Mouse (Mus musculus): ENCODE measurements around the gene Tcte3. TPM values are rescaled to one million over a fixed set of nuclear protein-coding genes. Genes with fewer than 3 reads are reported as not detected.
"Not testable (repeated sequence)": the region's sequence is repeated elsewhere in the genome, so short reads cannot be mapped to it uniquely, and the experiment has no call there.

The Tcte3 gene
- polyA plus RNA-seq, 1 experiment: not detected

DNA sequence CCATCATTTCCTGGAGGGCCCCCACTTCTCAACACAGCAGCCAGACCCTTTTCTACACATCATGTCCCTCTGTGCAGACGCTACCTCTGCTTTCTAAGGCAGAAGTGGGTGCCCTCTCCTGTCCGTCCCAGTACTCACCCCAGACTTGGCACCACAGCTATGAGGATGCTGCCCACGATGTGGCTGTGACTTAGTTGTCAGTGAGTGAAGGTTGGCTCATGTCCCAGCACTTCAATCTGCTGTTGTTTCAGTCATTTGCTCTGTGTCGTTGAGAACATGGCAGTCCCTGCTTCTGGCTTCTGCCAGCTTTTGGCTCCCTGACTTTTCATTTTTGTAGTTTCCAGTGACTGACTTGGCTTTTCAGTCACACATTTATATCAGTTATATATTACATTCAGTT is 14.6 kb upstream of the Tcte3 start:
- no peak for DNase-seq
- no peak overlapping the region for H3K27ac ChIP-seq (ENCODE audit: insufficient read depth, low read length)
- WGBS: 20% methylated on average over 4 of the region's 4 CpGs

DNA sequence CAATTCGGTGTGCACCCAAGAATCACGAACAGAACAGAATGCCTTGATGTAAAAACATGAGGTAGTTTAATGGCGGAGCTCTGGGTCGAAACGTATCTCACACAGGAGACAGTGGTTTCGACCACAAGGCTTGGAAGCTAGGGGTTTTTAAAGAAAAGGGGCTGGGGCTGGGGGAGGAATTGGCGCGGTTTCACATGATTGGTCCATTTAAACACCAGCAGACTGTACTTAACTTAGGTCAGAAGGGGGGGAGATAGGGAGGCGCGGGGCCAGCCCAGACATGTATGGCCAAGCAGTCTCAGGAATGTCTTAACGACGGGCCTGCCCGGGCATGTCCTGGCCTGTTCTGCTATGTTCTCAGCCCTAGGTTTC is 12.5 kb upstream of the Tcte3 start:
- H3K27ac ChIP-seq (ENCODE audit: insufficient read depth, low read length); H3K4me1 ChIP-seq (ENCODE audit: control insufficient read depth, insufficient read depth, low read length); H3K27me3 ChIP-seq (ENCODE audit: control insufficient read depth, insufficient read depth, low read length); H3K4me3 ChIP-seq (replicated peaks; ENCODE audit: insufficient read depth, low read depth, low read length); DNase-seq: not testable (repeated sequence)
- 91% methylated on average over 12 of the region's 13 CpGs for WGBS

More for the DNA sequence above, 14.6 kb upstream of the Tcte3 start:
- no peak overlapping the region for H3K4me3 ChIP-seq (replicated peaks; ENCODE audit: insufficient read depth, low read depth, low read length)
- H3K27me3 ChIP-seq (ENCODE audit: control insufficient read depth, insufficient read depth, low read length): no peaks in the 10 kb centered on the region
- no peaks in the 10 kb centered on the region for H3K4me1 ChIP-seq (ENCODE audit: control insufficient read depth, insufficient read depth, low read length)
- no peak for TF ChIP-seq POLR2A (IDR thresholded peaks at IDR 0.05; ENCODE audit: borderline replicate concordance, insufficient read depth, low read length)
- TF ChIP-seq CTCF (IDR thresholded peaks at IDR 0.05; ENCODE audit: borderline replicate concordance, insufficient read depth, low read depth, low read length): no peak

DNA sequence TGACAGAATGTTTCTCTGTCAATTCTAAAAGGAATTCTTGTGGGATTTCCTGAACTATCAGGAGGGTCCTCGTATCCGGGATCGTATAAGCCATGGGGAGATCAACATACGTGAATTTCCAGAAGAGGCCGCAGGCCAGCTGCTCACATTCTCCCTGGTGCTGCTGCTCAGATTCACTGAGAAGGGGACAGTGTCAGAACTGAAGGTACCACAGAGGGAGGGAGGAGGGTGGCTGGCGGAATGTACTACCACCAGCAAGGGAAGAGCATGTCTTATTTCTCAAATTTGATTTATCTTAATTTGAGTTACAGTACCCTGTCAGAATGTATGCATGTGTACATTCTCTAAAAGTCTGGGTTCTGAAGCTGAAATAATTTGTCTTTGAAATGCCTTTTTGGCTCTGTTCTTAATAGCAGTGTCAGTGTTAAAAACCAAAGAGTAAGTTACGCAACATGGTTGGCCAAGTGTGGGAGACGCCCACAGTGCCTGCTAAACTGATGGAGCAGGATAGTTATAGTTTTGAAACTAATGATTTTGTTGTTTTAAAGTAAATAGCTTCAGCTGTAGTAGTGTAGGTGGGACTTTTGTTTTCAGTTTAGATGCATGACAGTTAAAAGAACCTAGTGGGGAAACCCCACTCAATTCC is 12.0 kb upstream of the Tcte3 start:
- H3K4me3 ChIP-seq (replicated peaks; ENCODE audit: insufficient read depth, low read depth, low read length); H3K27ac ChIP-seq (ENCODE audit: insufficient read depth, low read length); H3K27me3 ChIP-seq (ENCODE audit: control insufficient read depth, insufficient read depth, low read length); H3K4me1 ChIP-seq (ENCODE audit: control insufficient read depth, insufficient read depth, low read length); DNase-seq: not testable (repeated sequence)
- WGBS: 93% methylated on average over 6 of the region's 8 CpGs

DNA sequence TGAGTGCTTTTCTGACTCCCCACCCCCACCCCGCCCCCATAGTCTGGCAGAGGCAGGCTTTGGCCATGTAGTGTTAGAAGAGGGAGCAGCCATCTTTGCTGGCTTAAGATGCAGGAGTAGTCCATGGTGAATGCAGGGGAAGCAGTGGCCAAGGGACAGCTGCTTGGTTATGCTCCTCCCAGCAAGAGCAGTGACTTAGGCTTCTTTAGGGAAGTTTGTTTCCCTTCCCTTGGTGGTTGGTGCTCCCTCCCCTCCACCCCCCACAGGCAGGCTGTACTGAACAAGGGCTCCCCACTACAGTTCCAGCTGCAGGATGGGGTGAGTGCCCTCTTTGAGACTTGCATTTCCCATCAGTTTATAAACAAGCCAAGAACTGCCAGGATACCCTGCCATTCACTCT is 11.5 kb upstream of the Tcte3 start:
- not testable (repeated sequence) for H3K27ac ChIP-seq (ENCODE audit: insufficient read depth, low read length); H3K4me3 ChIP-seq (replicated peaks; ENCODE audit: insufficient read depth, low read depth, low read length); H3K4me1 ChIP-seq (ENCODE audit: control insufficient read depth, insufficient read depth, low read length); DNase-seq; H3K27me3 ChIP-seq (ENCODE audit: control insufficient read depth, insufficient read depth, low read length)
- WGBS: 45% methylated on average over 1 of the region's 1 CpGs

DNA sequence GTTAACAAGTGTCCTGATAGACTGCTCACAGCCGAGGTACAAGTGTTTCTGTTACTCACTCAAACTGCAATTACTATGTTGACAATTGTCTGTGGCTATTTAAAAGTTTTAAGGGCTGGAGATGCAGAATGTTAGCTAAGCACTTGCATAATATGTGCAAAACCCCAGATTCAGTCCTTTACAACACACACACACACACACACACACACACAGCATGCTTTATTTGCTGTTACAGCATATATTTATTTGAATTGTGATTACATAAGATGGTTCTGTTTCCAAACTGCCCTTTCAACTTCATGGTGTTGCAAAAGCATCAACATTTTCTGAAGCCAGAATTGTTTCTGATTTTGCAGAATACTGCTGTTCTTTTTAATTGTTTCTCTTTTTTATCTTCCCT is 9.1 kb upstream of the Tcte3 start:
- H3K27ac ChIP-seq (ENCODE audit: insufficient read depth, low read length); DNase-seq; H3K27me3 ChIP-seq (ENCODE audit: control insufficient read depth, insufficient read depth, low read length); H3K4me3 ChIP-seq (replicated peaks; ENCODE audit: insufficient read depth, low read depth, low read length); H3K4me1 ChIP-seq (ENCODE audit: control insufficient read depth, insufficient read depth, low read length): not testable (repeated sequence)
- no CpG with 5 or more reads among the region's 1 CpGs for WGBS

DNA sequence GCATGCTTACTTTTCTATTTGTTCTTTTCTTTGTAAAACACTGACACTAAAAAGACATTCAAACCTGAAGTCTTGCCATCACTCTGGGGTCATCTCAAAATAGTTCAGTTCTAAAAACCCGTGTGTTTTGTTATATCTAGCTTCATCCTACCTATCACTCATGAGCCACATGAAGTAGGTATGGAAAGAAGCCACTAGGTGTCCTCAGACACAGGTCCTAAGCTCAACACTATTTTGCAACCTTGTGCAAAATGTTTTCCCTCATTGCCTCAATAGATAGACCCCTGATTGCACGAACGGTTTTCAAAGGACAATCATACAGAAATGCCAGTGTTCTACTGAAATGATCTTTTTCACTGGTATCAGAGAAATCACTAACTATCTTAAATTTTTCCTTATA is 833 bp downstream of the Tcte3 start:
- not testable (repeated sequence) for H3K4me1 ChIP-seq (ENCODE audit: control insufficient read depth, insufficient read depth, low read length); H3K27ac ChIP-seq (ENCODE audit: insufficient read depth, low read length); H3K27me3 ChIP-seq (ENCODE audit: control insufficient read depth, insufficient read depth, low read length); DNase-seq; H3K4me3 ChIP-seq (replicated peaks; ENCODE audit: insufficient read depth, low read depth, low read length)
- WGBS: no CpG with 5 or more reads among the region's 3 CpGs

DNA sequence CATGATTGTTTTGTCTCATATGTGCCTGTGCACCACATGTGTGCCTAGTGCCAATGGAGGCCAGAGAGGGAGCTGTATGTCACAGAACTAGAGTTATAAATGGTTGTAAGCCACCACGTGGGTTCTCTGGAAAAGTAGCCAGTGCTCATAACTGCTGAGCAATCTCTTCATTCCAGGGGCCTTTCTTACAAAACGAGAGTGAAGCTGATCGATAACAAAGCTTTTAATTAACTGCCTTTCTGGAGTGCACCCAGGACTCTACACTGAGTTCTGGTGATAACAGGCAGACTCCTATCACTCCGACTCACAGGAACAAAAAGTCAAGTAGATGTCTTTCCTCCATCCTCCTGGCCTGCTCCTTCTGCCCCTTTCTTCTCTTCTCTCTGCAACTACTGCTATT is 9.9 kb downstream of the Tcte3 start:
- WGBS: no CpG with 5 or more reads among the region's 4 CpGs
- not testable (repeated sequence) for H3K4me1 ChIP-seq (ENCODE audit: control insufficient read depth, insufficient read depth, low read length); H3K4me3 ChIP-seq (replicated peaks; ENCODE audit: insufficient read depth, low read depth, low read length); H3K27me3 ChIP-seq (ENCODE audit: control insufficient read depth, insufficient read depth, low read length); DNase-seq; H3K27ac ChIP-seq (ENCODE audit: insufficient read depth, low read length)

DNA sequence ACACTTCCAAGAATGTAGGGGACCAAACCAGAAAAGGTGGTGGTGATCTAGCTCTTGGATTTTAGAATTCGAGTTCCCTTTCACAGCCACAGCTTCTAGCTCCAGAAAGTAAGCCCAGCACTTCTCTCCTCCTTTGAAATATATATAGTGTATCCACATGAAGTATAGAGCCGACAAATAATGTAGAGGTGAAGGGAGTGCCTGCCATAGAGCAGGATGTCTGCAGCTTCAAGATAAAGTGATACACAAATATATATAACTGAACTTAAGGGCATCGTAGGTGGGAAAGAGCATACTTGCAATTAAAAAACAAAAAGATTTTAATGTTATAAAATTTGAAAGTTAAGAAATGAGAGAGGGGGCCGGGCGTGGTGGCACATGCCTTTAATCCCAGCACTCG is 15.8 kb downstream of the Tcte3 start:
- H3K27ac ChIP-seq (ENCODE audit: insufficient read depth, low read length); DNase-seq; H3K27me3 ChIP-seq (ENCODE audit: control insufficient read depth, insufficient read depth, low read length); H3K4me3 ChIP-seq (replicated peaks; ENCODE audit: insufficient read depth, low read depth, low read length); H3K4me1 ChIP-seq (ENCODE audit: control insufficient read depth, insufficient read depth, low read length): not testable (repeated sequence)
- no CpG with 5 or more reads among the region's 6 CpGs for WGBS

DNA sequence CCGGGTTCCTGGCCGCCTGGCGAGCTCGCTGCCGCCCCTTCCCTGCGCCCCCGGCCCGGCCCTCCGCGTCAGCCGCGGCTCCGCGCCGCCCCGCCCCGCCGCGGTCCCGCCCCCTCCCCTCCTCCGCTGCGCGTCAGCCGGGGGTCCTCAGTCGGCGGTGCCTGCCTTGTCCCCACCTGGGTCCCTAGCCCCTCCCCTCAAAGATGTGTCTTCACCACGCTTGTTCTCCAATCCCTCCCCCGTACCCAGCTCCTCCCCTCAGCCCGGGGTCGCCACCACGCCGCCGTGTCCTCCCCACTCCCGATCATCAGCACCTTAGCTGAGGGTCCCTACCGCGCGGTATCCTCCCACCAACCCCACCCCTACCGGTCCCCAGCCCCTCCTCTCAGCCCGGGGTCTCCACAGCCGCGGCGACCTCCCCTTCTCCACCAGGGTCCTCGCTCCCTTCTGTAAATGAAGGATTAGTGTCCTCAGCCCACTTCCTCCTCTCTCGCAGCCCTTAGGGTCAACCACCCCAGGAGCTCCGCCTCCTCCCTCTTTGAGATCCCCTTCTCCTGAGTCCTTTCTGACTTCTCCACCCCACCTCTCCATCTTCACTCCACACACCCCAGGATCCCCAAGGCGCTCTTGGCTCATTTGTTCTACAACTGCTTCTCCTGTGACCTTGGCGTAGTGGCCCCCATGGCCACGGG is 16.6 kb downstream of the Tcte3 start:
- H3K27me3 ChIP-seq (ENCODE audit: control insufficient read depth, insufficient read depth, low read length); DNase-seq; H3K4me3 ChIP-seq (replicated peaks; ENCODE audit: insufficient read depth, low read depth, low read length); H3K27ac ChIP-seq (ENCODE audit: insufficient read depth, low read length); H3K4me1 ChIP-seq (ENCODE audit: control insufficient read depth, insufficient read depth, low read length): not testable (repeated sequence)
- WGBS: no CpG with 5 or more reads among the region's 48 CpGs

DNA sequence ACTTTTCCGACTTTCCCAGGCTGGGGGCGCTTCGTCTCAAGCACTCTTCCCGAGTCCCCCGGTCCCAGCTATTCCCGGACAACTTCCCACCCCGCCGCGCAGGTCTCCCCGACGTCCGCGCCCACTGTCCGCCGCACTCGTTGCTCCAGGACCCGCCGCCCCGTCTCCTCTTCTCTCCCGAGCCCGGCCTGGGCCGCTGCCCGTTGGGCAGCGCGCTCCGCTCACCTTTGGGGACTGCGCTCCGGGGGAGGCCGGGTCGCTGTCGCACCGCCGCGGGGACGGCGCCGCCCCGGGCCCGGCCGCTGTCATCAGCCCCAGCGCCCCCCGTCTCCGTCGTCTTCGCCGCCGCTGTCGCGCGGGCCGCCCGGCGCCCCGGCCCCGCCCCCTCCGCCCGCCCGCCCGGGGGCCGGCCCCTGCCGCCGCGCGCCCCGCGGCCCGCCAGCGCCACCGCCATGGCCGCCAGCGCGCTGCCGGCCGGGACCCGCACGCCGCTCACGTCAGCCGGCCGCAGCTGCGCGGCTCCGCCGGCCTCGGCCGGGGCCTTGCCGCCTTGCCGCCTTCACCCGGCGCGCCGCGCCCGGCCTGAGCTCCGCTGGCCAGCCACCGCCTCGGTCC is 17.3 kb downstream of the Tcte3 start:
- not testable (repeated sequence) for DNase-seq; H3K27ac ChIP-seq (ENCODE audit: insufficient read depth, low read length); H3K4me1 ChIP-seq (ENCODE audit: control insufficient read depth, insufficient read depth, low read length); H3K27me3 ChIP-seq (ENCODE audit: control insufficient read depth, insufficient read depth, low read length); H3K4me3 ChIP-seq (replicated peaks; ENCODE audit: insufficient read depth, low read depth, low read length)
- WGBS: no CpG with 5 or more reads among the region's 97 CpGs

DNA sequence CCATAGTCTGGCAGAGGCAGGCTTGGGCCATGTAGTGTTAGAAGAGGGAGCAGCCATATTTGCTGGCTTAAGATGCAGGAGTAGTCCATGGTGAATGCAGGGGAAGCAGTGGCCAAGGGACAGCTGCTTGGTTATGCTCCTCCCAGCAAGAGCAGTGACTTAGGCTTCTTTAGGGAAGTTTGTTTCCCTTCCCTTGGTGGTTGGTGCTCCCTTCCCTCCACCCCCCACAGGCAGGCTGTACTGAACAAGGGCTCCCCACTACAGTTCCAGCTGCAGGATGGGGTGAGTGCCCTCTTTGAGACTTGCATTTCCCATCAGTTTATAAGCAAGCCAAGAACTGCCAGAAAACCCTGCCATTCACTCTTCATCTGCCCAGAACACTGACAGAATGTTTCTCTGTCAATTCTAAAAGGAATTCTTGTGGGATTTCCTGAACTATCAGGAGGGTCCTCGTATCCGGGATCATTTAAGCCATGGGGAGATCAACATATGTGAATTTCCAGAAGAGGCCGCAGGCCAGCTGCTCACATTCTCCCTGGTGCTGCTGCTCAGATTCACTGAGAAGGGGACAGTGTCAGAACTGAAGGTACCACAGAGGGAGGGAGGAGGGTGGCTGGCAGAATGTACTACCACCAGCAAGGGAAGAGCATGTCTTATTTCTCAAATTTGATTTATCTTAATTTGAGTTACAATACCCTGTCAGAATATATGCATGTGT is 19.6 kb downstream of the Tcte3 start:
- H3K4me1 ChIP-seq (ENCODE audit: control insufficient read depth, insufficient read depth, low read length); H3K4me3 ChIP-seq (replicated peaks; ENCODE audit: insufficient read depth, low read depth, low read length); H3K27me3 ChIP-seq (ENCODE audit: control insufficient read depth, insufficient read depth, low read length); H3K27ac ChIP-seq (ENCODE audit: insufficient read depth, low read length): not testable (repeated sequence)
- DNase-seq: peak; percentile 3 to 14
- 71% methylated on average over 3 of the region's 3 CpGs for WGBS

DNA sequence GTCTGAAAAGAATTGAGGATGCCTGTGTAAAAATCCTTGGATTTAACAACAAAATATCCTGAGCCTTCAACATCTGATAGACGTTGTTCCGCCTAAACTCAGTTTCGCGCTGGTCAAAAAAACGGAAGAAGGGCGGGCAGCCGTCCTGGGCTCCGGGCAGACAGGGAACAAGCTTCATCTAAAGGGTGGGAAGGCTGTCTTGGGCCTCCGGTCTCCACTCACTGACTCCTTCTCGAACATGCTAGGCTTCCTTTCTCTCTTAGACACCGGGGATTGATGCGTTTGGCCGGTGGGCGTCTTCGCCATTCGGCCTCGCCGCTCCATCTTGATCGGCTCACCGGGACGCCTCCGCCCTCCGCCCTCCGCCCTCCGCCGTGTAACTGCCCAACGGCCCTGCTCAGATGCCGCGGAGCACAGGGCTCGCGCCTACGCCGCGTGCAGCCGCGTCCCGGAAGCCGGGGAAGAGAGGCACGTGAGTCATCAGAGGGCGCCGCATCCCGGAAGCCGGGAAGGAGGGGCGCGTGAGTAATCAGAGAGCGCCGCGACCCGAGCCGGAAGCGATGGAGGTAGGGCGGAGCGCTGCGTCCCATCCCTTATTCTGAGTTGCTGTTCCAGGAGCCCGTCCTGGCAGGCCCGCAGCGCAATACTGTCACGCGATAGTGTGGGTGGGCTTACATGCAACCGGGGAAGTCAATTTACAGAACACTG is 31.4 kb downstream of the Tcte3 start, which contains the start of gene Gm3435:
Gm3435 (plus strand) TSS at position 471 of the 708 bp plus-strand sequence.
- WGBS: no CpG with 5 or more reads among the region's 60 CpGs
- not testable (repeated sequence) for H3K27me3 ChIP-seq (ENCODE audit: control insufficient read depth, insufficient read depth, low read length); H3K4me1 ChIP-seq (ENCODE audit: control insufficient read depth, insufficient read depth, low read length); H3K4me3 ChIP-seq (replicated peaks; ENCODE audit: insufficient read depth, low read depth, low read length); H3K27ac ChIP-seq (ENCODE audit: insufficient read depth, low read length); DNase-seq
